Comparison of ENCODE assay signal across 9 mouse cellular contexts in genomic region chr2:140500951-140501350, GRCm38 (mm10).
DNase-seq lines count a peak whose midpoint lies in the region; ATAC-seq and TF ChIP-seq lines count a peak whose summit lies in the region.
"Had no signal": no experiment of that assay in that cellular context is flagged by ENCODE, and none has a peak within 500 bp of the region (broad histone marks: within the 10 kb centered on the region; RNA-seq: fewer than 3 reads in every experiment).

No protein-coding gene starts in this region.

- H3K4me1 ChIP-seq in heart, postnatal 0 days (ENCODE audit: control insufficient read depth, insufficient read depth): no peaks in the 10 kb centered on the region
- no peaks in the 10 kb centered on the region for H3K4me1 ChIP-seq in hindbrain, embryonic 12.5 days

- H3K9ac ChIP-seq in heart, postnatal 0 days (replicated peaks; ENCODE audit: low read depth, low read length): no peak overlapping the region
- H3K9ac ChIP-seq in hindbrain, embryonic 12.5 days: no peak overlapping the region
- H3K9ac ChIP-seq: heart, embryonic 15.5 days had no signal

- H3K27ac ChIP-seq in heart, postnatal 0 days (ENCODE audit: low read depth): no peak overlapping the region
- no peak overlapping the region for H3K27ac ChIP-seq in hindbrain, embryonic 12.5 days
- H3K27ac ChIP-seq: heart, embryonic 15.5 days had no signal

- TF ChIP-seq EP300 in heart, postnatal 0 days (IDR thresholded peaks at IDR 0.05; ENCODE audit: low read depth): no peak

- no peaks in the 10 kb centered on the region for H3K9me3 ChIP-seq in heart, postnatal 0 days (replicated peaks; ENCODE audit: control insufficient read depth, low read length)
- no peaks in the 10 kb centered on the region for H3K9me3 ChIP-seq in hindbrain, embryonic 12.5 days (replicated peaks)
- H3K9me3 ChIP-seq: heart, embryonic 15.5 days had no signal

- H3K4me3 ChIP-seq in heart, postnatal 0 days (ENCODE audit: low read depth, low read length): no peak overlapping the region
- H3K4me3 ChIP-seq in hindbrain, embryonic 12.5 days: no peak overlapping the region
- H3K4me3 ChIP-seq: heart, embryonic 15.5 days had no signal

- no peak overlapping the region for H3K4me2 ChIP-seq in heart, postnatal 0 days (ENCODE audit: low read depth, low read length)
- no peak overlapping the region for H3K4me2 ChIP-seq in hindbrain, embryonic 12.5 days (replicated peaks)
- H3K4me2 ChIP-seq: heart, embryonic 15.5 days had no signal

- H3K36me3 ChIP-seq in heart, postnatal 0 days (replicated peaks; ENCODE audit: control insufficient read depth, insufficient read depth, low read length): no peaks in the 10 kb centered on the region
- H3K36me3 ChIP-seq in hindbrain, embryonic 12.5 days: no peaks in the 10 kb centered on the region
- H3K36me3 ChIP-seq: heart, embryonic 15.5 days had no signal

- no peaks in the 10 kb centered on the region for H3K27me3 ChIP-seq in heart, postnatal 0 days (ENCODE audit: control insufficient read depth, insufficient read depth, low read length)
- no peaks in the 10 kb centered on the region for H3K27me3 ChIP-seq in hindbrain, embryonic 12.5 days

- whole genome bisulfite sequencing in heart, postnatal 0 days: 24% methylated on average over 5 of the region's 5 CpGs
- WGBS in hindbrain, embryonic 12.5 days: 40% methylated on average over 5 of the region's 5 CpGs

- TF ChIP-seq CTCF in heart, postnatal 0 days (IDR thresholded peaks at IDR 0.05; ENCODE audit: low read depth): peak; percentile 57

- DNase-seq in heart, postnatal 0 days (ENCODE audit: low spot score): peak; percentile 25
- DNase-seq in heart, adult 11 months: no peak
- peak; percentile 30 for DNase-seq in embryo, embryonic 11.5 days (ENCODE audit: low read depth, low spot score)
- peak; percentile 58 to 60 for DNase-seq in layer of hippocampus, postnatal 10 days (ENCODE audit: low spot score in 2 of 2)
- peak; percentile 39 for DNase-seq in lung, postnatal 10 days
- peak; percentile 71 for DNase-seq in right cerebral cortex, adult 18-20 months
- DNase-seq in natural killer cell, adult 2 months (ENCODE audit: low spot score in 2 of 2): no peak

- ATAC-seq in heart, postnatal 0 days (ENCODE audit: insufficient read depth, low read depth): peak; percentile 60
- peak; percentile 29; the same call in 1 of the 2 replicates for ATAC-seq in hindbrain, embryonic 12.5 days (ENCODE audit: low FRiP score)

Comparison
In these comparisons a context has a peak if more than half of its experiments do, and no peak if none do; other contexts are left out.
1. DNase-seq: peak in heart, postnatal 0 days (single experiment), embryo, embryonic 11.5 days (single experiment), layer of hippocampus, postnatal 10 days (2 of 2), lung, postnatal 10 days (single experiment) and right cerebral cortex, adult 18-20 months (single experiment); none in heart, adult 11 months (single experiment) and natural killer cell, adult 2 months (0 of 2).